Mouse (Mus musculus) neural tube, embryonic 10.5 days (tissue): ENCODE results near the gene Ston2.

ENCODE experiments used
- DNase-seq: peaks from one replicate; pipeline ENCODE4 v3.0.0-alpha.2; 2017; ENCODE audit warnings: low spot score; ENCODE audit errors: extremely low spot score

The Ston2 gene

DNA sequence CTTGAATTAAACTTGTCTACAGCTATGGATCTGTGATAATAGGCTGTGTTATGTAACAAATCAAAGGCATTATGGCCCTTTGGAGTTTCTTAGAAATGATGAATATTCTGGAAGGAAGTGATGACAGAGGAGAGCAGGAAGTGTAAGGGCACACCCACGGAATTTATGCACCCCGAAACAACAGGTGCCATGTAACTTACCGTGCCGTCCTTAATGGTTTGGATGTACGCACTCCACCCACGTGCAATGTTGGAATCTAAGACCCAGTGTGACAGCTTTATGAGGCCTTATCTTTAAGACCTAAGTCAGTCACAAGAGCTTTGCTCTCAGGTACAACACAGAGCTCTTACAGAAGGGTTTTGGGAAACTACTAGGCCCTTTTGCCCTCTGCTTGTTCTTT is 124.9 kb downstream of the Ston2 start:
- DNase-seq, result no peak

DNA sequence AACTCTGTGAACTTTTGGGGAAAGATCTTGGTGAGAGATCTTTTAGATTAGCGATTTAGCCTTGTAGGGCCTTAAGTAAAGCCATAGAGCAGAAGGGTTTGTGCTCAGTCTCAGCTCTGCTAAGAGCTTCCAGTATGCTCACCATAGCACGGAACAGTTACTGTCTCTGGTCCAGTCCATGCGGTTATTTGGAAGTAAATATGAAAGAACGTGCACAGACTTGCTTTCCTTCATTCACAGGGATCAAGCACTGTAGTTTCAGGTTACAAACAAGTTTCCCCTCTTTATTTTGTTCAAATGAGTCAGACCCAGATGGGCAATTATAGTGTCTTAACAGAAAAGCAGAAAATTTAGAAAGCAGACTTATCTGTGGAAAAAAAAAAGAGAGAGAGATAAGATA is 125.3 kb downstream of the Ston2 start:
- no peak for DNase-seq

- DNase-seq, result no peak
Measured at GRCm38 (mm10) chr12:91660640-91661417, 127.4 kb downstream of the Ston2 start.

DNA sequence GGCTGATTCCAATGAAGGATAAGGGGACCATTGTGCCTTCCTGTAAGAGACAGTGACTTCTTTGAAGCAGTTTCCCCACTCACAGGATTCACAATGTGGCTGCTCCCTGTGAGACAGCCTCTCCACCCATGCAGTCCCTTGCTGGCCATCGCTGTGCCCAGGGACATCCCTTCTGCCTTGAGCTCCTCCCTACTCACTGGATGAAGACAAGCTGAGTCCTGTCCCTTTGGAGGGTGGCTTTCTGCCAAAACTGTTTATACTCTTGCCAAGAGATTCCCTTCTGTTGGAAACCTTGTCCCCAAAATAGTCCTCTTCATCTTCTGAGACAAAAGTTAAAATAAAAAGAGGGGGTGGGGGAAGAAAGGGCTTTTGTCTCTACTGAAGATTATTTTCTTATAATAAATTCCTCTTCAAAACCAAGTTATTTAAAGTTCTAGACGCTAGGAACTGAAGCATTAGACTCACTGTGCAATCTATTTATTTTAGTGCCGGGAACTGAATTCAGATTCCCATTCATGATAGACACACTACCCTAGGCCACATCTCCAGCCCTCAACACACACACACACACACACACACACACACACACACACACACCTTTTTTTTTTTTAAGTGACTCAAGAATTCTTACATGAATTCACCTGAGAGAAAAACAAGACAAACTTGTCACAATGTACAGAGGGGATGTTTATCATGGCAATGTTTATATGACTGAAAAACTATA is 133.6 kb downstream of the Ston2 start:
- DNase-seq, result no peak

- DNase-seq, result no peak
Measured at GRCm38 (mm10) chr12:91648426-91648825, 139.8 kb downstream of the Ston2 start.

DNA sequence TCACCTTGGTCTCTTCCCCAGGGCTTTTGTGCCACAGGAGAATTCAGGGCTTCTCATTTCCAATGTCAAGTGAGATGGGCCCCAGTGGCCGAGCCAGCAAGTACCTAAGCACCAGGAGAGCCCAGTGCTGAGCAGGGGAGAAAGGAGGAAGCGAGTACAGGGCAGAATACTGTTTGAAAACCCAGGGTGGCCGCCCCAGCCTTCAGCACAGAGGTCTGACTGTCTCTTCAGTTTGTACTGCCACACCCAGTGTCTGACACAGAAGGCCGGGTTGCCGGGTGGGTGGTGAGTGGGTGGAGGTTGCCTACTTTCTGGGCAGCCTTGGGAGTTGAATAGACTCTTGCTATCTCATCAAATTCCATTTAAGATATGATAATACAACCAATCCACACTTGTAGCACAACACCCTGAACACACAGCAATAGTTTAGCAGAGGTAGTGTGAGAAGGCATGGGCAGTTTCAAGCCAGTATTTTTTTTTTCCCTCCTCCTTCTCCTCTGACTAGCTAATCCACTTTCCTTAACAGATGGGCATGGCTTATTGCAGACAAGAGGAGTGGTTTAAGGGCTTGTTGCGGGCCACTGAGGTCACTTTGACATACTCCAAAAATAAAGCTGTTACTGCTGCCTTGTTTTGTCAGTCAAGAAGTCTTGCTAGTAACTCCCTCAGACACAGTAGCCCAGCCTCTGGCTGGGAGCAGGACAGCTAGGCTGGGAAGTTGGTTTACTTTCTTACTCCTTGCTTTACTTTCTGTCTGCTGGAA is 142.6 kb downstream of the Ston2 start:
- DNase-seq, result no peak

- no peak for DNase-seq
Measured at GRCm38 (mm10) chr12:91643221-91643620, 145.0 kb downstream of the Ston2 start.

GRCm38 (mm10) chr12:91642426-91643093 is 145.6 kb downstream of the Ston2 start:
- no peak for DNase-seq

GRCm38 (mm10) chr12:91641631-91642141 is 146.5 kb downstream of the Ston2 start:
- peak; percentile 35 for DNase-seq

- DNase-seq, result no peak
Measured at GRCm38 (mm10) chr12:91641133-91641532, 147.1 kb downstream of the Ston2 start.

DNA sequence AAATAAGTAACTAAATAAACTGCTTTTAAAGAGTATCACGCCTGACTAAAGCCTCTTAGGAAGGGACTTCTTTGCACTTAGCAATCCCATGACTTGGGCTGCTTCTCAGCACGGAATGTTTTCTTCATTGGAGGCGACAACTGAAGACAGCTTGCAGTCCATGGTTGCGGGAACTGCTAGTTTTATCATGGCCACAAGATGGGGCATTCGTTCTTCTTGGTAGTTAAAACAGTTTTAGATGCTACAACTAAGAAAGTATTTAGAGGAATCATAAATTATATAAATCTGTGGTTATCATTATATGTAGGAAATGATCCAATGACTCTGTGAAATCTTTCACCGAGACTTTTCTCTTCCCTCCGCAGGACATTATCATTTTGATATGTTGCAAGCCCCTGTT is 147.5 kb downstream of the Ston2 start:
- peak; percentile 42 for DNase-seq

- DNase-seq, result no peak
Measured at GRCm38 (mm10) chr12:91638351-91638750, 149.8 kb downstream of the Ston2 start.

- DNase-seq, result no peak
Measured at GRCm38 (mm10) chr12:91637136-91637909, 150.9 kb downstream of the Ston2 start.

- no peak for DNase-seq
Measured at GRCm38 (mm10) chr12:91626482-91626881, 161.7 kb downstream of the Ston2 start.

- no peak for DNase-seq
Measured at GRCm38 (mm10) chr12:91625013-91625412, 163.2 kb downstream of the Ston2 start.

GRCm38 (mm10) chr12:91609425-91609824 is 178.8 kb downstream of the Ston2 start:
- DNase-seq, result no peak

GRCm38 (mm10) chr12:91607678-91608077 is 180.5 kb downstream of the Ston2 start:
- no peak for DNase-seq

GRCm38 (mm10) chr12:91606651-91607050 is 181.5 kb downstream of the Ston2 start:
- DNase-seq, result no peak

DNA sequence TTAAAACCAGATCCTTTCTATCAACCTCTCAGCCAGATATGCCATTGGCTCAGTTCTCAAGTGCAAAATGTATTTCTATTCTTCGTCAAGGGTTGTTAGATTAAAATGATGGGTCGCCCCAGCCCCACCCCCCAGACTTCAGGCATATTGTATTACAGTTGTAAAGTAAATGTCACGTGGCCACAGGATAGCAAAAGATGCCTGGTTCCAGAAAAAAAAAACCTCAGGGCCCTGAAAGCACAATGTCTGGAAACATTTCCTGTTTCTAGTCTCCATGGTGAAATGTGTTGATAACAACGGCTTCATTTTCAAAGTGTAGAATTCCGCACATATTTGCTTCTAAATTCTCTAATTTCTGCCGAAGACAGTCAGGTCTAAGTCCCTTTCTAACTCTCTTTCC is 183.6 kb downstream of the Ston2 start:
- DNase-seq, result no peak

- DNase-seq, result no peak
Measured at GRCm38 (mm10) chr12:91592128-91592527, 196.1 kb downstream of the Ston2 start.

GRCm38 (mm10) chr12:91591191-91591590 is 197.0 kb downstream of the Ston2 start:
- no peak for DNase-seq
